Mouse (Mus musculus) heart, postnatal 4 days (tissue): ENCODE results near the gene Ubqln4. TPM values are rescaled to one million over a fixed set of nuclear protein-coding genes. Genes with fewer than 3 reads are reported as not detected.
"Not testable (repeated sequence)": the region's sequence is repeated elsewhere in the genome, so short reads cannot be mapped to it uniquely, and the experiment has no call there.

Experiments used
- DNase-seq: peaks from one replicate; pipeline ENCODE4 v3.0.0; 2021
- total RNA-seq, 2 experiments: library from RNA; stranded (reverse); gene quantifications; 2 replicates each; pipeline ENCODE4 v1.2.3; 2021

Ubqln4 gene
- total RNA-seq, 2 experiments from 2014 or later, result 55.3 to 60.1 TPM

DNA sequence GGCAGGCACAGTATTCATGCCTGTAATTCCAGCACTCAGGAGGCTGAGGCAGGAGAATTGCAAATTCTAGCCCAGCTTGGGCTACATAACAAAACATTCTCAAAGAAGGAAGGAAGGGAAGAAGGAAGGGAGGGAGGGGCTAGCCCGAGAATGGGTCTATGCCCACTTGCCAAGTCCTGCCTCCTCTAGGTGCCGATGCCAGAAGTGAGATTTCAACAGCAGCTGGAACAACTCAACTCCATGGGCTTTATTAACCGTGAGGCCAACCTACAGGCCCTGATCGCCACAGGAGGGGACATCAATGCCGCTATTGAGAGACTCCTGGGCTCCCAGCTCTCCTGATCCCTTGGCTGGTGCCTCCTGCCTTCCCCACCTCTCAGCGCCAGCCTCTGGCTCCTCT is 14.3 kb downstream of the Ubqln4 start:
- DNase-seq, result no peak

DNA sequence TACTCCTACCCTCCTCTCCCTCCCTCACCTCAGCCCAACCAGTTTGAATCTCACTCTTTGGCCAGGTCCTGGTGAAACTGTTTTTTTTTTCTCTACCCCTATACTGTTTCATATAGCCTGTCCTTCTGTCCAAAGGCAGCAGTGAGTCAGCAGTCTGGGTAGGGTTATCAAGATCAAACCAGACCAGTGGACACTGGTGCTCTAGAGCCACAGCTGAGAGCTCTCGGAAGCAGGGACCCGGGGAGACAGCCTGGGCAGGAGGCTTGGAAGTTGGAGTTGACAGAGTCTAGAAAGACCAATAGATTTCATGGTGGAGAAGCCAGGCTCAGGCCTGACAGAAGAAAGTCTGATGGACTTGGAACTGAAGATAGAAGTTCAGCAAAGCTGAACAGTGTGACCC is 15.1 kb downstream of the Ubqln4 start:
- DNase-seq, result no peak

DNA sequence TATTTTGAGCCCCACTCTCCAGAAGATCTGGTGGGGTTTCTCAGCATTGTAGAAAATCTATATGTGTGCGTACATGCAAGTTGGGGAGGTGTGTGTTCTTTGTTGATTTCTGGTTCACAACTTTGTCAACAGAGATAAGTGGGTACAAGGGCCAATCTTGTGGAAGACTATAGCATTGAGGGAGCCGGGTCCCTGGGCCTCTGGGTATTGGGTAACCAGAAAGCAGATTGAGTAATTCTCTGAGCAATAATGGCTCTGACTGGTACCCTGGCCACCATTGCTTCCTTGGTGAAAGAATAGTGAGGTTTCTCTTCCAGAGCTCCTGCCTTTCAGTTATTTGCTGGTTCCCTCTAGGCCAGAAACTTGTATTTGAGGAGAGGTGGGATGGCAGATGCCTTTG is 15.5 kb downstream of the Ubqln4 start:
- no peak for DNase-seq

DNA sequence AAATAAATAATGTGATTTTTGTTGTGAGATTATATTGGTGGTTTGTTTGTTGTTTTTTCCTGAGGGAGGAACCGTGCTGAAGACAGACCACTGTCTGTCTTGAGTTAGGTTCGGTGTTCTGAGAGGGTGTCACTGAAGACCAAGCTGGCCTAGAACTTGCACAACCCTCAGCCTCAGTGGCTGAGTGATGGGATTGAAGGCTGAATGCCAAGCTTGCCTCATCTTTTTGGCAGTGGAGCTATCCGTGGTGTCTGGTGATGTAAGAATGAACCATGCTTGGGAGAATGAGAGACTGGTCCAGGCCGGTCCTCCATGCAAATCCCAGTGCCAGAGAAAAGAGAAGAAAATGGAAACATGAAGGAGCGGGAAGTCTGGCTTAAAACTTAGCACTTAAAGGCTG is 16.1 kb downstream of the Ubqln4 start:
- DNase-seq, result no peak

DNA sequence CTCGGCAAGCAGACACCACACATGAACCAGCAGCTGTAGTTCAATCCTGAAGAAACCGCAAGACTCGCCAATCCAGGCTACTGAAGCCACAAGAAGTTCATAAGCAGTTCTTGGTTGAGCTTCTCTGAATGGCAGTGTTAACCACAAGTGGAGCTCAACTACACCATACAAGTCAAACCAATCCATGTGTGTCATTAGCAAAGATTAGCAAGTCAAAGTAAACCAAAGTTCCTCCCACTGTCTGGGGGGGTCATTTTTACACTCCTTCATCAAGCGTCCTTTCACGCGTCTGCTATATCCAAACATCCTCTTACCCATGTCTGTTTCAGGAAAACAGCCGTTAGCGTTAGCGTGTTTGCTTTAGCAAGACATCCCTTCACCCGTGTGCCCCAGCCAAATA is 16.8 kb downstream of the Ubqln4 start:
- no peak for DNase-seq

DNA sequence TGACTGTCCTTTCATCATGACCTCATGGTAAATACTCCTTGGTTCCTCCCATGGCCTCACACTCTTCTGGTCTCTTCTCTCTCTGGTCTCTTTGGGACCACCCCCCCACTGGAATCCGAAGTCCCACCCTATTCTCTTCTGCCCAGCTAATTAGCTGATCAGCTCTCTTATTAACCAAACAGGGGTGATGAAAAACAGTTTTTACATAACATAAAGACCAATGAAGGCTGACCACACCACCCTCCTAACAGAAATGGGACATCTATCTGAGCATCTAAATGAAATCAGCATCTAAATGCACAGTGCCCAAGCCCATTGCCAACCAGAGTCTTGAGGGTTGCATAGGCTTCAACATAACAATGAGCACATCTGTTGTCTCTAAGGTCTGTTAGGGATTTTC is 18.3 kb downstream of the Ubqln4 start:
- DNase-seq, result no peak

DNA sequence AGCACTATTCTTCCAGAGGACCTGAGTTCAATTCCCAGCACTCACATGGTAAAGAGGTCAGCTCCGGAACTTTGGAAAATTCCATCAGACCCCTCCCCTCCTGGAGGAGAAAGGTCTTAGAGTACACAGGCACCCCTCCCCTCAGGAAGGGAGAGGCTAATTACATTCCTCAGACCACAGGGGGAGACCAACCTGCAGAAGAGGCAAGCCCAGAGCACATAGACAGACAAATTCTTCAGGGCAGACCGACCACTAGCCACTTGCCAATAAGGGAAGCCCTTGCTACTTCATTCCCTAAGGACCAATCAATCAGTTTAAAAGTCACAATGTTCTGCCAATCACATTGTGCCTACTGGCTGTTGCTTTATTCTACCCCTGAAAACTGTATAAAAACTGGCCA is 19.3 kb downstream of the Ubqln4 start:
- no peak for DNase-seq

DNA sequence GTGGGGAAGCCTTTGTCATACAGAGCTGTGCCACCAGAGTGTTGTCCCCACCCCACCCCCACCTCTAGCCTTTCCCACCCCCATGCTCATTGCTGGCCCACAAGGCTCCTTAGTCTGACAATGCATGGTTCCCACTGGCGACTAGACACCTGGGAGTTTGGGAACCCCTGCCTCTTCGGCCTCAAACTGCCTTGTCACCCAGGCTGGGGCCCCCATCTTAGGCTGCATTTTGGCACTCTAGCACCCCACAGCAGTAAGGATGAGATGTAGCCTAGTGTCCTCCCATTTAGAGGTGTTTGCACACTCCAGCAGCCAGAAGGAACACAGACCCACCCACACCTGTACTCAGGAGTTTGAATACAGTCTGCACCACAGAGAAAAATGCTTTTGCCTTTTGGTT is 20.3 kb downstream of the Ubqln4 start:
- no peak for DNase-seq

DNA sequence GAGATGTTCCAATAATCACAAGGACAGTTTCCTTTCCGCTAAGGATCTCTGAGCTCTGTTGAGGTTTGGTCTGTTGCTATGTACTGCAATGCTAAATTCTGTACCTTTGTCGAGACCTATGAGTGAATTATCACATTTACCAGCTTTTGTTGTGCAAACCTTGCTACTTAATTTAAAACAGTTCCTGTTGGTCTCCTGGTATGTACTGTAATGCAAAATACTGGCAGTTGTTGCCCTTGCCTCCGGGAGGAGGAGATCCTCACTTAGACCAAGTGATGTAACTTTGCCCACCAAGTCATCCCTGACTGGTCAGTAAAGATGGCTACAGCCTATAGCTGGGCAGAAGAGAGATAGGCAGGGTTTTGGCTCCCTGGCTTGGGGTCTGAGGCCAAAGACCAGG is 22.0 kb downstream of the Ubqln4 start, which contains the start of gene Ssr2:
Gene Ssr2, plus strand, starts transcription at position 337 of the 400 bp plus-strand sequence.
- DNase-seq, result no peak

DNA sequence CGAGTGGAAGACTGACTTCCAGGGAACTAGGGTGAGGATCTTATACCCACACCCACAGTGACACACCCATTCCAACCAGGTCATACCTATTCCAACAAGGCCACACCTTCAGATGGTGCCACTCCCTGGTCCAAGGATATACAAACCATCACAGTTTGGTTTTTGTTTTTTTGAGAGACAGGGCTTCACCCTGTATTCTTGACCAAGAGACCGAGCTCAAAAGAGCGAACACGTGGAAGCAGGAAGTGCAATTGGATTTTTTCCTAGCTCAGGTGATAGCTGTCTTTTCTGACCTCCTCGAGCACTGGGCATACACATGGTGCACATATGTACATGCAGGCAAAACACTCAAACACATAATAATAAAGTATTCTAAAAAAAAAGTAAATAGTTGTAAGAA is 24.3 kb downstream of the Ubqln4 start:
- DNase-seq, result not testable (repeated sequence)

DNA sequence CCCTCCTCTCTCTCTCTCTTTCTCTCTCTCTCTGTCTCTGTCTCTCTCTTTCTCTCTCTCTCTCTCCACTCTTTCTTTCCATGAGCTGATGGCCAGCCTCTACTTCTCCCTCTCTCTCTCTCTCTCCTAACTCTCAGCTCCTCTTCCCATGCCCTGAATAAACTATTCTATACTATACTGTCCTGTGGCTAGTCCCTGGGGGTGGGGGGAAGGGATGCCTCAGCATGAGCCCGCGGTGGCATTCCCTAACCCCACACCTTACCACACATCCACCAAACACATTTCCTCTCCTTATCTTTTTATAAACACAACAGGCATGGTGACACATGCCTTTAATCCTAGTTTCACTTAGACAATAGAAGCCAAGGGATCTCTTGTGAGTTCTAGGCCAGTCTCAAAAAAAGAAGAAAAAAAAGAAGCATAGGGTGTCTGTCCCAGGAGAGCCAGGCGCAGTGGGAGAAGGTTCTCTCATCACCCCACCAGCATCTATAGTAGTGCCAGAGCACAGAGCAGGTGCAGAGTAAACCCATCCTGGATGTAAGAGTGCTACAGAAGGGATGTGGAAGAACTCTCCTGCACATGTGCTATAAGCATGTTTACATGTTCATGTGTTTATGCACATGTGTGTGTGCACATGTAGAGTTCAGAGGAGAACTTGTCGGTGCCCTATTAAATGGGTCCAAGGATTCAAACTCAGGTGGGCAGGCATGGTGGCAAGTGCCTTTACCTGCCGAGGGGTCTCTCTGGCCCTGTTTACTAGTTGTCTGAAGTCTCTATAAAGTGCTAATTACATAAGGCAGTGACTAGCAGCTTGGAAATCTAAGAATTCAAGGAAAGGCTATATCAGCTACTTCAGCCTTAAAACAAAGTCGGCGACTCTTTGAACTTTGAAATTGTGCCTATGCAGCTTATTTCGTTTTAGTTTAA is 25.2 kb downstream of the Ubqln4 start:
- no peak for DNase-seq

DNA sequence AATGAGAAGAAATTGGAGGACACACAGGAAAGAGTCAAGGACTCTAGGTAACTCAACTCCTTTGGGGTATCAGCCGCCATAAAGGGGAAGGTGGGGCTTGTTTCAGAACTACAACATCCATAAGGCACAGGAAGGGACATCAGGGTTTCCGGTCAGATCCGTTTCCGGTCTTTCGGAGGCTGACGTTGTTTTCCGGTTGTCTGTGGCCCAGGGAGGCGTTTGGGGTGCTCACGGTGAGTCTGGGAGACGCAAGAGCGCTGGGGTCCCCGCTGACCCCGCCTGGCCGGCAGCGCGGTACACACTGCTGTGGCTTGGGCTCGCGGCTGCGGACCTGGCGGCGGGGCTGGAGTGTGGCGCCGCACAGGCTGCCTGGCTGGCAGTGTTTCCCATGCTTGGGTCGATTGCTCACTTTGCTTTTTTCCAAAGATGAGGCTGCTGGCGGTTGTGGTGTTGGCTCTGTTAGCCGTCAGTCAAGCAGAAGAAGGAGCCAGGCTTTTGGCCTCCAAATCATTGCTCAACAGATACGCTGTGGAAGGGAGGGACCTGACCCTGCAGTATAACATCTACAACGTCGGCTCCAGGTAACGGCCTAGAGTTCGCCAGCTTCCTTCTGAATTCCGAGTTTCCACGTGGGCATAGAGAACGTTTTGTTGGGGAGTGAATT is 26.0 kb downstream of the Ubqln4 start:
- peak; percentile 83 for DNase-seq

DNA sequence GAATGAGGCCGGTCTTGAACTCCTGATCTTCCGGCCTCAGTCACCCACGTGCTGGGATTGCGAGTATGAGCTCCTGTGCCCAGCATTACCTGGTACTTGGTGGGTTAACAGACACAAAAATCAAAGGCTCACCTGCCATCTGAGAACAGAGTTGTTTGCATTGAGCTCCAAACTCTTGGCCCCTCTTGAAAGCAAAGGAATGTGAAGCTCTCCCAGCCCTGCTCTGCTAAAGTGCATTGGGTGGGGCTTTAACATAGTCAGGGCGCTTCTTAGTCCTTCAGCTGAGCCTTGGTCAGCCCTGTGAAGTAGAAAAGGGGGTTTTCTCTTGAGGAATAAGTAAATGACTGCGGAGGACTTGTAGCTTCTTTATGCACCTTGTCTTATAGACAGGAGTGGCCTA is 32.2 kb downstream of the Ubqln4 start:
- no peak for DNase-seq

DNA sequence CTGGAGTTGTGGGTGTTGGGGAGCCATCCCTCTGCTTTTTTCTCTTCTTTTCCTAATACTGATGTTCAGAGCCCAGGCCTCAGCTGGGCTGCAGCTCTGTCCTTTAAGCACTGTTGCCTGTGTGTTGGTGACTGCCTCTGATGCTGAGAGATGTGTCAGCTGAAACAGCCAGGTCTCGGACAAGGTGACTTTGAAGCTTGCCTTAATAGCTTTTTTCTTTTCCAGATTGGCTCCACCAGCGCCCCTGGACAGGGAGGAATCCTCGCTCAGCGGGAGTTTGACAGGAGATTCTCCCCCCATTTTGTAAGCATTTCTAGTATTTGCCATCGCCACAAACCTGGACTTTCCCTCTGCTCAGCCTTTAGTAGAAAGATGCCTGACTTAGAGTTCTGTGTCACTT is 33.1 kb downstream of the Ubqln4 start:
- DNase-seq, result no peak

DNA sequence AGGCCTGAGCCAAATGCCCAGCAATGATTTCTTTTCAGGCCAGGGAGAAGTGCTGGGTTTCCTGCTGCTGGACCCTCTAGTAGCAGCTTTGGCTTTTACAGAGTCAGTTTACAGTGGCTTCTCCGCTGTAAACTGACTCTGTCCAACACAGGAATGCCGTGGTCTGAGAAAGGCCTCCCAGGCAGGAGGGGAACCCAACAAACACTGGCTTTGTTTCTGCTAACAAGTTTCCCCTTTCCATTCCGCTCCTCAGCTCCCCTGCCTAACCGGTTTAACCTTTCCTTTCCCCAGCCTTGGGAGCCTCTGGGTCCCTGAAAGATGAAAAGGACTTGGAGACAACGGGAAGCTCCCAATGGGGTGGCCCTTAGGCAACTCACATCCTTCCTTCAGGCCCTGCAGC is 36.7 kb downstream of the Ubqln4 start:
- no peak for DNase-seq

DNA sequence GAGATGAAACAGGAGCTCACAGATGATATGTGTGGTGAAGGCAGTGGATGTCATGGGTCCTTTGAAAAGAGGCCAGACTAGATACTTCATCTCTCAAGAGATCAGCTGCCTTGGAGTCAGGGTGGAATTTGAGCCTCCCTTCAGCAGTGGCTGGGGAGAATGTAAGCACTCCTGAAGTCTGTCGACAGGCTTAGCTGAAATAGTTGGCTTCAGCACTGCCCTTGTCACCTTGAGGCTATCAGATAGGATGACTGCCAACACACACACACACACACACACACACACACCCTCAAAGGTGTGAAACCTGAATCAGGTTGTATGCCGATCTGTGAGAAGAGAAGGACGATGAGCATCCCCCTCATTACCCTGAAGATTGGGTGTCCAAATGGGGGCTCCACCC is 37.5 kb downstream of the Ubqln4 start:
- no peak for DNase-seq

DNA sequence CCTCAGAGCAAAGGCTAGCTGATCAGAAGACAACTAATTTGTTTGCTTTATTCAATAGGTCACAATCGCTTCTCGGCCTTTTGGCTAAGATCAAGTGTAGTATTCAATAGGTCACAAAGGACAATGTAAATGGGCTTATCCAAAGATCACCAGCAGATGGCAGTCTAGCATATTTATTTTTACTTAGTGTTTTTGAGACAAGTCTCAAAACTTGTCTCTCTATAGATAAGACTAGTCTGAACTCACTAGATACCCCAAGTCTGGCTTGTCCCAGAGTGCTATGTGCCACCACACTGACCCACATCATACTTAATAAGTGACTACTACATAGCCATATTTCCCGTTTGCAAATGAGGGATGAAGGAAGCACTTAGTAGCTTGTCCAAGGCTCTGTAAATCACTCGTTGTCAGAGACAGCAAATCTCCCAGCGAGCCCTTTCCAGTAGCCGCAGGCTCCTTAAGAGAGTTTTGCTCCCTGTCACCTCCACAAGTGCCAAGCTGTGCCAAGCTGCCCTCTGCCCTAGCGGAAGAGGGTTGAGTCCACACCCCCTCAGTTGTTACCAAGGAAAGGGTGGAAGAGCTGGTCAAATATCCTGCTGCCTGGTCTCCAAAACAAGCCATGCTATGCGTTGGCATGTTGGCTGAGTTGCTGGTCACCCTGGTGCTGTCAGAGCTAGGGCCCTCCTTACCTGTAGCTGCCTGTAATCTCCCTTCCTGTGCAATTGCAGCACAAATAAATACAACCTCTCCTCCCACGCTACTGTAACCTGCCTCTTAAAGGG is 38.6 kb downstream of the Ubqln4 start:
- DNase-seq, result peak; percentile 57

DNA sequence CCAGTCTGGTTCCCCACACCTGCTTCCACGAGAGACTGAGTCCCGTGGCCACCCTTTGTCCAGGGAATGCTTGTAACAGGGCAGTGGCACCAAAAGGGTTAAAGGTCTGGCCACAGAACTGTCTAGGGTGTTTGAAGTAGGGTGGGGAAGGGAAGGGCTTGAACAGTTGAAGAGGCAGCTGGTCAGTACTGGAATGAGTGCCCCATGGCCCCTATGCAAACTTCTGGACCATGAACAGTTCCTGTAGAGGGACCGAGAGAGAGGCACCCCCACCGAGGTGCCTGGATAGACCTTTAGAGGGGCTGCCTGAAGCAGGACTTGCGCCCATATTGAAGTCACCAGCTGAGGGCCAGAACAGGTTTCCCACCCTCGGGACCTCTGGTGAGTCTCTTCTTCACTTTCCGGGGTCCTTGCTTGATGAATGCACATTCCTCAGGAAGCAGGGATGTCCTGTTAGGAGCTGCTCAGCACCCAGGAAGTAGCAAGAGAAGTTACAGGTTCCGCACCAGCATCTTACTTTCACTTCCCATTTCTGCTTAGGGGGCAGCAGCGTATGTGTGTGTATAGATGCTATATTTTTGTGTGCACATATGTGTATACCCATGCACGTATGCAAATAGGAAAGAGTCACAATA is 39.5 kb downstream of the Ubqln4 start:
- DNase-seq, result no peak

DNA sequence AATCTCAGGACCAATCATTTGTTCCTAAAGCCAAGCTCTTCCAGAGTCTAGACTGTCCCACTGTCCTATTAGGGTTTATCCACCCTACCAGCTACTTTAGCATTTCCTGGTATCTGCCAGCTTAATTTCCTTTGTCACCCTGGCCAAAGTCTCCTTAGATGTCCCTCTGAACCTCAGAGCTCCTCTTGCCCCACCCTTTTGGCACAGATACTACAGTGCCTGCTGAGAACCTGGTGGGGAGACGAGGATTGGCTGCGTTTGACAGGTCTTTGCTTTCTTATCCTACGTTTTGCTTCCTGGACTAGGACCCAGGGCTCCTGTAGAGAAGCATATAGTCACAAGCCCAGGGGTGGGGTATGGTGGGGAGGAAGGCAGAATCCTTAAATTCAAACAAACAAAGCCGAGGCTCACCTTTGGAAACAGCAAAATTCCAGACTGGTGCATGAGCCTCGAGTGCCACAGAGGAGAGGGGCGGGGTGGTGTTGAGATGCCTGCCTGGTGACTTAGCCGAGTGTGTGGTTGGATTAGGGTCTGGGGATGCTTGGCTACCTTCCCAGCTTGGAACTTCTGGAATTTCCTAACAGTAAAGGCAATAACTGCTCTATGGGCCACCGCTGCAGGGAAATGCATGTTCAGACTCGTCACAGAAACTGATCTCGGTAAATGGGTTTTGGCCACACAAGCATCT is 40.5 kb downstream of the Ubqln4 start:
- no peak for DNase-seq

DNA sequence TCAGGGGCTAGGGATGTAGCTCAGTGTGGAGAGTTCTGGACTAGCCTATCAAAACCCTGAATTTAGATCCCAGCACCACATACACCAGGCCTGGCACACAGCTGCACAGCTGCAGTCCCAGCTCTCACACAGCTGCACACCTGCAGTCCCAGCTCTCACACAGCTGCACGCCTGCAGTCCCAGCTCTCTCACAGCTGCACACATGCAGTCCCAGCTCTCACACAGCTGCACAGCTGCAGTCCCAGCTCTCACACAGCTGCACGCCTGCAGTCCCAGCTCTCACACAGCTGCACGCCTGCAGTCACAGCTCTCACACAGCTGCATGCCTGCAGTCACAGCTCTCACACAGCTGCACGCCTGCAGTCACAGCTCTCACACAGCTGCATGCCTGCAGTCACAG is 43.0 kb downstream of the Ubqln4 start:
- not testable (repeated sequence) for DNase-seq

DNA sequence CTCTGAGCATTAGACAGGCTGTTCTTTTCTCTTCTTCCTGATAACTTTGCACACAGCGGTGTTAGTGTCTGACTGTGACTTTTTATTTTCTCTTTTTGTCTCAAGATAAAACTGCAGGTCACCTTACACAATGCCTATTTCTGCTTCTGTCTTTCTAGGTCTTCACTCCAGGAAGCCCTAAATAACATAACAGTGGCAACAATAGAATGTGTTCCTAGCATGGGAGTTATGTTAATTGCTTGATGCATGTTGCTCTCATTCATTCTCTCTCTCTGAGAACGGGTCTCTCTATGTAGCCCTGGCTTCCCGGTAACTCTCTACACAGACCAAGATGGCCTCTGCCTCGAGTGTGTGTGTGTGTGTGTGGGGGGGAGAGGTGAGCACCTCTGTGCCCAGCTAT is 48.9 kb downstream of the Ubqln4 start:
- no peak for DNase-seq

DNA sequence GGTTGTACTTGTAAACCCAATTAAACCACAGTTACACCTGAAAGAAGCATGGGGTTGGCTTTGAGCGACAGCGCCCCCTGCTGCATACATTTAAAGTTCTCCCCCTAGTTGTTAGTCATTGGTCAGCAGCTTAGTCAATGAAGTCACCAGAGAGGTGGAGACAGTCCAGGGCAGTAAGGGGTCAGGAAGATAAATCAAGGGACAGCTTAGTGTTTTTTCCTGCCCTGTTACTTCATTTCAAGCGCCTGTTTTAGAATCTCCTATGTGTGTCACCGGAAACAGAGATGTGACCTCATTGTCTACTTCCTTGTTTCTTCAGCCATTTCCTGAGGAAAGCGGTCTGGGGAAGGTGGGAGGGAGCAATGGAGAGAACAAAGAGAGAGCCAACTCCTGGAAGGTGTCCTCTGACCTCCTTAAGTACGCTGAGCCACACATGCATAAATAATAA is 50.2 kb downstream of the Ubqln4 start:
- DNase-seq, result peak; percentile 88
